Mouse (Mus musculus) embryonic facial prominence, embryonic 10.5 days (tissue): ENCODE data around the gene Klrb1f. TPM values are rescaled to one million over a fixed set of nuclear protein-coding genes. Genes with fewer than 3 reads are reported as not detected.
"Not testable (repeated sequence)": the region's sequence is repeated elsewhere in the genome, so short reads cannot be mapped to it uniquely, and the experiment has no call there.

Source experiments
- DNase-seq: peaks from one replicate; pipeline ENCODE4 v3.0.0-alpha.2; 2017; ENCODE audit warnings: low spot score
- H3K27ac ChIP-seq: fragments of 300-500 bp; sonication (generic); replicated peaks from 2 replicates; pipeline ENCODE4 v1.5.1; 2016; ENCODE audit warnings: mild to moderate bottlenecking
- H3K27me3 ChIP-seq: fragments of 300-500 bp; sonication (generic); replicated peaks from 2 replicates; pipeline ENCODE4 v1.6.1; 2016; ENCODE audit warnings: low read depth, mild to moderate bottlenecking; ENCODE audit not compliant: poor library complexity, severe bottlenecking
- H3K36me3 ChIP-seq: fragments of 300-500 bp; sonication (generic); replicated peaks from 2 replicates; pipeline ENCODE4 v1.6.1; 2016; ENCODE audit warnings: mild to moderate bottlenecking, moderate library complexity
- H3K4me1 ChIP-seq: fragments of 300-500 bp; sonication (generic); 2 replicates; pipeline ENCODE4 v1.6.1; 2016
- H3K4me3 ChIP-seq: fragments of 300-500 bp; sonication (generic); 2 replicates; pipeline ENCODE4 v1.5.1; 2016; ENCODE audit warnings: mild to moderate bottlenecking, moderate library complexity
- H3K9me3 ChIP-seq: fragments of 300-500 bp; sonication (generic); 2 replicates; pipeline ENCODE4 v1.6.1; 2016; ENCODE audit warnings: mild to moderate bottlenecking
- WGBS: fragments of 180-500 bp; shearing (Covaris S2); methylation state at CpG from one replicate; pipeline ENCODE4 v1.1.7; 2016; 5-methylcytosine and 5-hydroxymethylcytosine counted together
- polyA plus RNA-seq: library from polyadenylated mRNA; unstranded; fragments of >200 nt; fragmentation: Nextera tagmentation; extraction: Ambion mirVana; gene quantifications from 2 replicates; pipeline ENCODE4 v1.2.1, GENCODE M21; 2016

Gene Klrb1f
- 0.11 TPM in 1 of 2 replicates, not detected in the other for polyA plus RNA-seq

GRCm38 (mm10) chr6:129045601-129046000 lies at the start of gene Klrb1f:
Gene Klrb1f, plus strand, starts transcription at chr6:129045901.
- Histone ChIP-seq H3K9me3 (no peaks in the 10 kb centered on the region), H3K36me3 (no peaks in the 10 kb centered on the region), H3K4me3 (no peak within 1 kb of the TSS), H3K27ac (no peak within 1 kb of the TSS), H3K27me3 (no peaks in the 10 kb centered on the region), H3K4me1 (peaks cover 13% of the 10 kb centered on the region)
- 90% methylated on average over 2 of the region's 2 CpGs for WGBS
- no peak for DNase-seq

DNA sequence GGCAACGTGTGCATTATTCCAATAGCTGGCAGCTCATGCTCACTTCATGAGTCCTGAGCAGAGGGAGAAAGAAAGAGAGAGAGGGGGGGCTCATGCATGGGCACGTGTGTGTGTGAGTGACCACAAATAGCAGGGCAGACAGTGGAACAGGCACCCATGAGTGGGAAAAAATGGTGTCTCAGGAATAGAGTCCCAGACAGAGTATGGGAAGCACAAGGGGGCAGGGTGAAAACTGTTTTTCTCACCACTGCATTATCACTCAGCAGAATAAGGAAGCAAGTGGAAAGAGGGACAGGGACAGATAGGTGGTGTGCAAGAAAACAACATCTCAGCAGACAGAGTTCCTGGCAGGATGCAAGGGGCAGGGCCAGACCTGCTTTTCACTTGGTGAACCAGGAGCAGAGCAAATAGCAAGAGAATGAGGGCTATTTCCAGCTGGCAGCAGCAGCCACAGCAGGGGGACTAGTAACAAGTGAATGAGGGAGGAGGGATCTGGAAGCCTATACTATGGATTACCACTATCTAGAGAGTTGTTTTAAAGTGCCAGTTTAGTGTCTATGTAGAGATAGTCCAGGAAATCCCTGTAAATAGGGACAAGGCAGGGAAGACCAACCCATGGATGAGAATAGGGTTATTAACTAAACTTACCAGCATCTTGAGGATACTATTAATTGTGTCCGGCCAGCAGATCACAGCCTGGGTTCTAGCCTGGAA lies 49.5 kb upstream of the Klrb1f start:
- peak overlapping the region; percentile 8; the same call in 1 of the 2 replicates for H3K27ac ChIP-seq
- no peaks in the 10 kb centered on the region for H3K27me3 ChIP-seq
- DNase-seq = no peak
- no peaks in the 10 kb centered on the region for H3K9me3 ChIP-seq
- H3K4me3 ChIP-seq = no peak overlapping the region
- 77% methylated on average over 3 of the region's 3 CpGs for WGBS
- H3K36me3 ChIP-seq = no peaks in the 10 kb centered on the region
- peaks cover 36% of the 10 kb centered on the region for H3K4me1 ChIP-seq

- H3K4me3 ChIP-seq = no peak overlapping the region
- H3K9me3 ChIP-seq = no peaks in the 10 kb centered on the region
- H3K27ac ChIP-seq = no peak overlapping the region
- DNase-seq = peak; percentile 10
- no peaks in the 10 kb centered on the region for H3K36me3 ChIP-seq
- WGBS = 75% methylated on average over 13 of the region's 13 CpGs
- H3K4me1 ChIP-seq = peaks cover 34% of the 10 kb centered on the region
- H3K27me3 ChIP-seq = no peaks in the 10 kb centered on the region
These were observed 48.8 kb upstream of the Klrb1f start for GRCm38 (mm10) chr6:128996768-128997442.

GRCm38 (mm10) chr6:129001392-129001791 lies 44.3 kb upstream of the Klrb1f start:
- DNase-seq = no peak
- Histone ChIP-seq H3K36me3 (no peaks in the 10 kb centered on the region), H3K4me3 (no peak overlapping the region), H3K9me3 (no peaks in the 10 kb centered on the region), H3K4me1 (peaks cover 3% of the 10 kb centered on the region), H3K27ac (no peak overlapping the region), H3K27me3 (no peaks in the 10 kb centered on the region)
- WGBS = 87% methylated on average over 2 of the region's 2 CpGs

- Histone ChIP-seq H3K27ac (no peak overlapping the region), H3K4me1 (no peaks in the 10 kb centered on the region), H3K9me3 (no peaks in the 10 kb centered on the region), H3K27me3 (no peaks in the 10 kb centered on the region), H3K4me3 (no peak overlapping the region), H3K36me3 (no peaks in the 10 kb centered on the region)
- 90% methylated on average over 8 of the region's 8 CpGs for WGBS
- no peak for DNase-seq
These were observed 37.1 kb upstream of the Klrb1f start for GRCm38 (mm10) chr6:129008552-129008951.

DNA sequence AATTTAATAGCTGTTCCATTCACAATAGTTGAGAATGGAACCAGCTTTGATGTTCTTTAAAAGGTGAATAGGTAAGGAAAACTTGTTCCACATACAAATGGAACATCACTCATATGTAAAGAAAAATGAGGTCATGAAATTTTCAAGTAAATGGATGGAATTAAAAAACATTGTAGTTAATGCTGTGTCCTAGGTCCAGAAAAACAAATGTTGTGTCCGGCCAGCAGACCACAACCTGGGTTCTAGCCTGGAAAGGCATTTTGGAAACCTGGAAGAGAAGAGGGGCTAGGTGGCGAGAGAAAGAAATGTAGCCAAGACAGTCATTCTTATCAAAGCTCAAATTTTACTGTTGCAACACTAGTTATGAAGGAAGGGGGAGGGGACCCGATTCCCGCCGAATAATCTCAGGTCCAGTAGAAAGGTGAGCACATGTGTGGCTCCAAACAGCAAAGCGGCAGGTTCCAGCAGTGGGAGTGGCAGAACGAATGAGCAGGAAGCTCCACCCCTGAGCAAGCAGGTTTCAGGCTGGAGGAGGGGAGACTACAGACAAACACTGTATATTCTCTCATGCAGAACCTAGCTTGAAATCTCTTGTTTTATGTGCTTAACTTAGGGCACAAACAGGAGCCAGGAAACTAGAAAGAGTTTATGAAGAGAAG lies 35.7 kb upstream of the Klrb1f start:
- H3K27me3 ChIP-seq, DNase-seq, H3K27ac ChIP-seq, H3K36me3 ChIP-seq, H3K9me3 ChIP-seq, H3K4me1 ChIP-seq, H3K4me3 ChIP-seq: not testable (repeated sequence)
- 86% methylated on average over 7 of the region's 7 CpGs for WGBS

DNA sequence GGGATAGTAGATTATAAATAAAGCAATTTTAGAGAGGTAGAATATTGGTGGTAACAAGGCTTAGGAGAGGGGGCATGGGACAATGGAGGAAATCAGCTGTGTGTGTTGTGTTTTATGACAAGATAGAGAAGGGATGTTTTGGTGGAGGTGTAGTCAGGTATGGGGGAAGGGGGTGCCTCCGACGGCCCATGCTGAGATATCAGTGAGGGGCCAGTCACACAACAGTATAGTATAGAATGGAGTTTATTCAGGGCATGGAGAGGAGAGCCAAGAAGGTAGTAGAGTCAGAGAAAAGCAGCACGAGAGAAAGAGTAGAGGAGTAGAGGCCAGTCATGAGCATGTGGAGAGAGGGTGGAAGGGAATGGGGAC lies 35.2 kb upstream of the Klrb1f start:
- Histone ChIP-seq H3K9me3 (no peaks in the 10 kb centered on the region), H3K4me1 (no peaks in the 10 kb centered on the region), H3K36me3 (no peaks in the 10 kb centered on the region), H3K27me3 (no peaks in the 10 kb centered on the region), H3K4me3 (no peak overlapping the region), H3K27ac (no peak overlapping the region)
- WGBS = 81% methylated on average over 3 of the region's 3 CpGs
- DNase-seq = no peak

DNA sequence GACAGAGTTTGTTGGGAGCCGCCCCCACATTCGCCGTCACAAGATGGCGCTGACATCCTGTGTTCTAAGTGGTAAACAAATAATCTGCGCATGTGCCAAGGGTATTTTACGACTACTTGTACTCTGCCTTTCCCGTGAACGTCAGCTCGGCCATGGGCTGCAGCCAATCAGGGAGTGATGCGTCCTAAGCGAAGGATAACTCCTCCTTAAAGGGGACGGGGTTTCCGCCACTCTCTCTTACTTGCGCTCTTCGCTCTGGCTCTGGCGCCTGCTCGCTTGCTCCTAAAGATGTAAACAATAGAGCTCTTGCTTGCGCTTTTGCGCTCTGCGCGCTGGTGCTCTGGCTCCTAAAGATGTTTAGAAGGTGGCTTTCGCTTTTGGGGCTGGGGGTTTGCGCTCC lies 33.7 kb upstream of the Klrb1f start:
- not testable (repeated sequence) for H3K27ac ChIP-seq, H3K4me3 ChIP-seq, H3K36me3 ChIP-seq, H3K9me3 ChIP-seq, H3K27me3 ChIP-seq, DNase-seq, H3K4me1 ChIP-seq
- WGBS = 95% methylated on average over 20 of the region's 23 CpGs

- 70% methylated on average over 1 of the region's 1 CpGs for WGBS
- H3K27me3 ChIP-seq = no peaks in the 10 kb centered on the region
- H3K4me1 ChIP-seq = no peaks in the 10 kb centered on the region
- no peak for DNase-seq
- H3K9me3 ChIP-seq = no peaks in the 10 kb centered on the region
- H3K27ac ChIP-seq = no peak overlapping the region
- no peak overlapping the region for H3K4me3 ChIP-seq
- no peaks in the 10 kb centered on the region for H3K36me3 ChIP-seq
These were observed 32.7 kb upstream of the Klrb1f start for GRCm38 (mm10) chr6:129012966-129013365.

- H3K36me3 ChIP-seq = no peaks in the 10 kb centered on the region
- H3K27ac ChIP-seq = no peak overlapping the region
- DNase-seq = no peak
- H3K27me3 ChIP-seq = no peaks in the 10 kb centered on the region
- WGBS = 83% methylated on average over 5 of the region's 5 CpGs
- H3K9me3 ChIP-seq = no peaks in the 10 kb centered on the region
- no peak overlapping the region for H3K4me3 ChIP-seq
- H3K4me1 ChIP-seq = no peaks in the 10 kb centered on the region
These were observed 31.9 kb upstream of the Klrb1f start for GRCm38 (mm10) chr6:129013762-129014276.

DNA sequence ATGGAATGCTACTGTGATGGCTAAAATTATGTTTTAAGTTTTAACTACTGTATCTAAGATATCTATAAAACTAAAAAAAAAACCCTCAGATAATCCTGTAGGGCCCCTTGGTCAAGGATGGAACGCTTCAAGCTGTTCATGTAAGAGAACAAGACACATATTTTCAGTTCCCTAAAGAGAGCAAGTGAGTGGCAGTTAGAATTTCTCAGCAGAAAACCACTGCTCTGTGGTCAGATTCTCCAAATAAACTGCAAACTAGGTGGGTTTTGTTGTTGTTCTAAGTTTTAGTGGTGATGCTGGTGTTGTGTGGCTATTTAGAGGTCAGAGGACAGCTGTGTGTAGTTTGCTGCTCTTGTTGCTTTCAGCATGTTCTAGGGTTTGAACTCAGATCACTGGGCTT lies 31.3 kb upstream of the Klrb1f start:
- H3K4me3 ChIP-seq = no peak overlapping the region
- no peak for DNase-seq
- H3K4me1 ChIP-seq = no peaks in the 10 kb centered on the region
- no peak overlapping the region for H3K27ac ChIP-seq
- 91% methylated on average over 1 of the region's 1 CpGs for WGBS
- H3K27me3 ChIP-seq = no peaks in the 10 kb centered on the region
- no peaks in the 10 kb centered on the region for H3K9me3 ChIP-seq
- no peaks in the 10 kb centered on the region for H3K36me3 ChIP-seq

DNA sequence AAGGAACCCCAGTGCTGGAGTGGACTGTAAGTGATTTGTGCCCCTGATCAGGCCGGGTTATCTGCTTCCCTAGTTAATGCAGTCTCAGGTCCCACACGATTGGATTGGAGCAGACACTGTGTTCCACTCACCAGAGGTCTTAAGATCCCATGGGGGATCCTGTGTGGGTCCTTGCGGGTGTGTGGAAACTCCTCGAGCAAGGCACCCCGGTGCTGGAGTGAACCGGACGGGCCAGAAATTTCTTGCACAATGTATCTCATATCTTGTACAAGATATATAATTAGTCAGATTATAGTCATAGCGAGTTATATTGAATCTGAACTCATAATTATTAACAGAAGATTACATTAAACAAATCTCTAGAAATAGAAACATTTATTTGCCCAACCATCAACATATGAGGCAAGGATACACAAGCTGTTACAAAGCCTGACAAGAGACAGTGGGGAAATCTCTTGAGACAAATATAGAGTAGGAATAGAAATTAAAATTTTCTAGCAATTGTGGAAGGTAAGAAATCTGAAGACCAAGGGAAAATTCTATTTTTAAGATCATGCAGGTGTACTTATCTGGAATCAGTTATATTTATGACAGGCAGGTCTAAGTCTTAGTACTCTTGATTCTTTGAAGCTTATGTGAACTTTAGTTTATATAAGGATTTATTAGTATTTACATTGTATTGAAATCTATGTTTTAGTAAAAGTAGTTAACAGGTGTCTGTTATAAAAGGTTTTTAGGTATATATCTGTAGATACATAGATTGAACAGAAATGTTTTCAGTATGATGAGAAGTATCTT lies 18.1 kb upstream of the Klrb1f start:
- H3K9me3 ChIP-seq = no peaks in the 10 kb centered on the region
- no peak overlapping the region for H3K27ac ChIP-seq
- H3K4me3 ChIP-seq = no peak overlapping the region
- DNase-seq = no peak
- H3K4me1 ChIP-seq = no peaks in the 10 kb centered on the region
- no peaks in the 10 kb centered on the region for H3K36me3 ChIP-seq
- H3K27me3 ChIP-seq = no peaks in the 10 kb centered on the region
- WGBS = 88% methylated on average over 8 of the region's 8 CpGs
